Mouse (Mus musculus) forebrain, embryonic 10.5 days (tissue): ENCODE results near the gene Specc1l. TPM values are rescaled to one million over a fixed set of nuclear protein-coding genes. Genes with fewer than 3 reads are reported as not detected.

ENCODE experiments used
- DNase-seq: peaks from one replicate; pipeline ENCODE4 v3.0.0-alpha.2; 2017; ENCODE audit warnings: low spot score; ENCODE audit errors: extremely low spot score
- H3K27ac ChIP-seq: fragments of 300-500 bp; sonication (generic); 2 replicates; pipeline ENCODE4 v1.5.1; 2016; ENCODE audit warnings: mild to moderate bottlenecking
- H3K27me3 ChIP-seq: fragments of 300-500 bp; sonication (generic); 2 replicates; pipeline ENCODE4 v1.6.1; 2016; ENCODE audit warnings: mild to moderate bottlenecking; ENCODE audit not compliant: poor library complexity, severe bottlenecking
- H3K36me3 ChIP-seq: fragments of 300-500 bp; sonication (generic); replicated peaks from 2 replicates; pipeline ENCODE4 v1.6.1; 2016; ENCODE audit warnings: mild to moderate bottlenecking, moderate library complexity
- H3K4me1 ChIP-seq: fragments of 300-500 bp; sonication (generic); 2 replicates; pipeline ENCODE4 v1.6.1; 2016
- H3K4me3 ChIP-seq: fragments of 300-500 bp; sonication (generic); 2 replicates; pipeline ENCODE4 v1.5.1; 2016; ENCODE audit warnings: mild to moderate bottlenecking, moderate library complexity
- H3K9me3 ChIP-seq: fragments of 300-500 bp; sonication (generic); 2 replicates; pipeline ENCODE4 v1.6.1; 2016; ENCODE audit warnings: mild to moderate bottlenecking, moderate library complexity
- WGBS: fragments of 180-500 bp; shearing (Covaris S2); methylation state at CpG from one replicate; pipeline ENCODE4 v1.1.7; 2016; 5-methylcytosine and 5-hydroxymethylcytosine counted together
- polyA plus RNA-seq: library from polyadenylated mRNA; unstranded; fragments of >200 nt; fragmentation: Nextera tagmentation; extraction: Ambion mirVana; gene quantifications from 2 replicates; pipeline ENCODE4 v1.2.1, GENCODE M21; 2016

Specc1l gene
- polyA plus RNA-seq, 1 experiment from 2014 or later: 36.5 TPM

DNA sequence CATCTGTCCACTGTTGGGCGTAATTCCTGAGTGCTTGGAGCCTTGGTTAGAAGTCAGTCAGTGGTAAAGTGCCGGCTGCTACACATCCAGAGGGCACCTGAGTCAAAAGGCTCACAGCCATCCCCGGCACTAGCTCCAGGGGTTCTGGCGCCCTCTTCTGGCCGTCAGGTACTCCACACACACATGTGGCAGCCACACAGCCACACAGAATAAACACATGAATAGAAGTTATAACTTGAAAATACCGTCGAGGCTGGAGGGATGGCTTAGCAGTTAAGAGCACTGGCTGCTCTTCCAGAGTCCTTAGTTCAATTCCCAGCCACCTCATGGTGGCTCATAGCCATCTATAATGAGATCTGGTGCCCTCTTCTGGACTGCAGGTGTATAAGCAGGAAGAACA, 20.2 kb upstream of the Specc1l start:
- no peak for DNase-seq
- Histone ChIP-seq H3K27ac (no peak overlapping the region), H3K36me3 (no peaks in the 10 kb centered on the region), H3K4me1 (no peaks in the 10 kb centered on the region), H3K27me3 (no peaks in the 10 kb centered on the region), H3K4me3 (no peak overlapping the region), H3K9me3 (peaks cover 9% of the 10 kb centered on the region)
- 52% methylated on average over 7 of the region's 7 CpGs for WGBS

DNA sequence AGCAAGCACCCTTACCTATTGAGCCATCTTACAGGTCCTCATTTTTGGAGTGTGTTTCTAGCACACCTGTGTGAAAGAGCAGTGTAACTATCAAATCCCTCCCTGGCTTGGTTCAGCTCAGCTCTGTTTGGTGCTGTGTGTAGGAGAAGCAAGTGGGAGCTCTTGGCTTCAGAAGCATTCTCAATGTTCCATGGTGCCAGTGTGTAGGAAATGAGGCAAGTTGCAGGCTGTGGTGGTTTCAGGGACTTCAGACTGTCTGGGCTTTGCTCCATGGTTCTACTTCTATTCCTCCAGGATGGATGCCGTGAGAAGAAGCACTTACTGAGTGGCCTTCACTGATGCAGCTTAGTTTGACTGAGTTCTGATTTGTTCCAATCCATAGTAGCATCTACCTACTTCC, 14.1 kb upstream of the Specc1l start:
- Histone ChIP-seq H3K27me3 (no peaks in the 10 kb centered on the region), H3K9me3 (peaks cover 6% of the 10 kb centered on the region), H3K36me3 (no peaks in the 10 kb centered on the region), H3K4me3 (no peak overlapping the region), H3K4me1 (no peaks in the 10 kb centered on the region), H3K27ac (no peak overlapping the region)
- 81% methylated on average over 1 of the region's 1 CpGs for WGBS
- no peak for DNase-seq

DNA sequence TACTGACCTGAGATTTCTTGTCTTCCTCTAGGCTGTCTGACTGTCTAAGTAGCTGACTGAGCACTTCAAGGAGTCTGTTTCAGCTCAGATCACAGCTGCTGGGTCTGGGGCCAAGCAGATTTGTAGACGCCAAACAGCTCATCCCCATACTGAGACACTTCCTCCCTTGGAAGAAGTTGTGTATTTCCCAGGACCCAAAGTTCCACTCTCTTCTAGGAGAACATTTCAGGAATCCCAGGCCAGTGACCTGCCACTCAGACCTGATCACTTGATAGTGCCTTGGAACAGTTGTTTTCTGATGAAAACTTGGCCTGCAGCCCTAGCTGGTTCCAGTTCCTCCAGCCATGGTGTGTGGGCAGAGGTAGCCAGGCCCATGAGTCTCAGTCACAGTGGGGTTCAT, 11.1 kb upstream of the Specc1l start:
- no peak overlapping the region for H3K4me3 ChIP-seq
- H3K27me3 ChIP-seq: no peaks in the 10 kb centered on the region
- DNase-seq: no peak
- no peaks in the 10 kb centered on the region for H3K36me3 ChIP-seq
- no peaks in the 10 kb centered on the region for H3K4me1 ChIP-seq
- WGBS: 78% methylated on average over 1 of the region's 1 CpGs
- no peaks in the 10 kb centered on the region for H3K9me3 ChIP-seq
- H3K27ac ChIP-seq: no peak overlapping the region

DNA sequence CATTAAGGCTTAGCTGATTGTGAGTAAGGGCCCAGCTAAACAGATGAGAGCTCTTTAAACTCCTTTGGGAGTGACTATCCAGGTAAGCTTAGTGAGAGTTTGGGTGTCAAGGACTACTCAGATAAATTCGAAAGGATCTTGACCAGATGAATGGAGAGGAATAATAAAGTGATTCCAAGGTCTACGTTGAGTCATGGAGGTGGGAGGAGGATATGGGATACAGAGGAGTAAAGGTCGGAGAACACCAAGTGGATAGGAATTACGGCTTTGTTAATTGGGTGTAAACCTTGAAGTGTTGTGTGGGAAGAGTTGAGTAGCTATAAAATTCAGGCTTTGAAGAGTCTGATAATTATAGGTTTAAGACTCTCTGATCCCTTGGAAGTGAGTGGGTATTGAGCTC, 5.7 kb upstream of the Specc1l start:
- WGBS: 82% methylated on average over 4 of the region's 4 CpGs
- Histone ChIP-seq H3K27me3 (no peaks in the 10 kb centered on the region), H3K27ac (no peak overlapping the region), H3K4me1 (no peaks in the 10 kb centered on the region), H3K4me3 (no peak overlapping the region), H3K9me3 (no peaks in the 10 kb centered on the region), H3K36me3 (no peaks in the 10 kb centered on the region)
- no peak for DNase-seq

DNA sequence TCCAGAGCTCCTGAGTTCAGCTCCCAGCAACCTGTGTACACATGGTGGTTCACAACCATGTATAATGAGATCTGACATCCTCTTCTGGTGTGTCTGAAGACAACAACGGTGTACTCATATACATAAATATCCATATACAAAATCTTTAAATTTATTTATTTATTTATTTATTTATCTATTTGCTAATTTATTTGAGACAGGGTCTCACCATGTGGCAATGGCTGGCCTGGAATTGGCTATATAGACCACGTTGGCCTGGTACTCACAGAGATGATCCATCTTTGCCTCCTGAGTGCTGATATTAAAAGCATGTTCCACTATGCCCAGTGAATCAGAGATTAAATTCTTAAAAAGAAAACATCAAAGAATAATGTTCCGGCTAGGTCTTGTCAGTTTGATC, 1.0 kb upstream of the Specc1l start:
- H3K36me3 ChIP-seq: 0 out of 2 replicates have a peak, but pooled peaks cover 4% of the 10 kb centered on the region
- peaks cover 21% of the 10 kb centered on the region for H3K4me1 ChIP-seq
- H3K27ac ChIP-seq: no peak overlapping the region
- H3K27me3 ChIP-seq: no peaks in the 10 kb centered on the region
- H3K9me3 ChIP-seq: no peaks in the 10 kb centered on the region
- DNase-seq: no peak
- 90% methylated on average over 3 of the region's 3 CpGs for WGBS
- no peak overlapping the region for H3K4me3 ChIP-seq

DNA sequence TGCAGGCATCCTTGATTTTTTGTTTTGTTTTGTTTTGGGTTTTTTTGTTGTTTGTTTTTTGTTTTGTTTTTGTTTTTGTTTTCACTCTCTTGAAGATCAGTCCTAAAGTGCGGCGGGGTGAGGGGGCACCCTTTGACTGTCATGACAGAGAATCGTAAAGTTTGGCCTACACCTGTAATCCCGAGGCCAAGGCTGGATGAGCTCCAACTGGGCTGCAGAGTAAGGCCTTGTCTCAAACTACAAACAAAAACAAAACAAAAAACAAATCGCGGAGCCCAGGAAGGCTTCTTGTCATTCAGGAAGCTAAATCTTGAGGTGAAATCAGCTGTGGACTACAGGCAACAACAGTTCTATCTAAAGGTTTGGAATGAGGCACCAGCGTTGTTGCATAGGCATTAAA, 1.1 kb downstream of the Specc1l start:
- Histone ChIP-seq H3K4me3 (peak overlapping the region; percentile 86), H3K9me3 (no peaks in the 10 kb centered on the region), H3K27ac (peak overlapping the region; percentile 98), H3K27me3 (no peaks in the 10 kb centered on the region), H3K4me1 (peaks cover 21% of the 10 kb centered on the region), H3K36me3 (0 out of 2 replicates have a peak, but pooled peaks cover 4% of the 10 kb centered on the region)
- DNase-seq: no peak
- 62% methylated on average over 7 of the region's 7 CpGs for WGBS

DNA sequence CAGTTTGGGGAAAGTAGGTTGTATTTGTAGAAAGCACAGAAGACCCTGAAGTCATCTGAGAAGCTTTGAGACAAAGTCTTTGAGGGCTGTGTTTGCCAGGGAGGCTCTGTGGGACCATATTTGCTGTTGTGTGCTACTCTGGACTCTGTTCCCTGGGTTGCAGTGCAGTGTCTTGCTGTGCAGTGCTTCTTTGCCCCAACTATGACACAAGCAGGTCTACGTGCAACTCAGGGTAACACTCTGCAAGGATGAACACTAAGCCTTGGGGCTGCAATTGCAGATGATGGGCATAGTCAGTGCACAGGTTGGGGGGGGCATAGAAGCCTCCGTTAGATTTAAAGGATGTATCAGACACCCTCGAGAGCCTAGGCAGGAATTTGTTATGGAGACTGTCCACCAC, 8.8 kb downstream of the Specc1l start:
- 93% methylated on average over 3 of the region's 3 CpGs for WGBS
- H3K36me3 ChIP-seq: peaks cover 6% of the 10 kb centered on the region
- H3K27me3 ChIP-seq: no peaks in the 10 kb centered on the region
- no peak overlapping the region for H3K4me3 ChIP-seq
- H3K4me1 ChIP-seq: 0 out of 2 replicates have a peak, but pooled peaks cover 6% of the 10 kb centered on the region
- H3K27ac ChIP-seq: no peak overlapping the region
- no peak for DNase-seq
- no peaks in the 10 kb centered on the region for H3K9me3 ChIP-seq

DNA sequence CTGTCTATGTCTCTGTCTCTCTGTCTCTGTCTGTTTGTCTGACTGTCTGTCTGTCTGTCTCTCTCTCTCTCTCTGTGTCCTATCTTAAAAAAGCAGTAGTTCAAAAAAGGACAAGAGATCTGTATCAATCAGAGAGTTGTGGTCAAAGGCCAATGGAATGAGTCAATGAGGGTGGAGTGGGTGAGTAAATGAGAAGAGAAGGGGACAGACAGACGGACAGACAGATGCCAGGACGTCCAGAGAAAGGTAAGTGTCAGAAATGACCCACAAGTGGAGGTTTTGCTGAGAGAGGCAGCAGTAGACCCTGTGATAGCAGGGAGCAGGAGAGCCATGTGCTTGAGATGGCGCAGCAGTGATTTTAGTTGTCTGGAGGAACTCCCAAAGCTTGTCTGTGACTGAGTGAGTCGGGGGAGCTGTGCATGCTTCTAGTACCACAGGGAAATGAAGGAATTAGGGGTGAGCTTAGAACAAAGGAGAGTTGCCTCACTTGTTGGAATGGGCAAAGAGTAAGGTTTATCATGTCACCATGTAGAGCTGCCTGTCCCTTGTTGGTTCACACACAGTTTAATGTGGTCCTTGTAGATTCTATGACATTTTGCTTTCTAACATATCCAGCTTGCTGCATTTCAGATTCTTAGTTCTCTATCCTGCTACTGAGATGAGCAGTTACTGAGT, 10.2 kb downstream of the Specc1l start:
- Histone ChIP-seq H3K36me3 (peaks cover 6% of the 10 kb centered on the region), H3K27ac (no peak overlapping the region), H3K27me3 (no peaks in the 10 kb centered on the region), H3K9me3 (no peaks in the 10 kb centered on the region), H3K4me1 (peaks cover 12% of the 10 kb centered on the region; the same call in 1 of the 2 replicates), H3K4me3 (no peak overlapping the region)
- 87% methylated on average over 4 of the region's 4 CpGs for WGBS
- no peak for DNase-seq

DNA sequence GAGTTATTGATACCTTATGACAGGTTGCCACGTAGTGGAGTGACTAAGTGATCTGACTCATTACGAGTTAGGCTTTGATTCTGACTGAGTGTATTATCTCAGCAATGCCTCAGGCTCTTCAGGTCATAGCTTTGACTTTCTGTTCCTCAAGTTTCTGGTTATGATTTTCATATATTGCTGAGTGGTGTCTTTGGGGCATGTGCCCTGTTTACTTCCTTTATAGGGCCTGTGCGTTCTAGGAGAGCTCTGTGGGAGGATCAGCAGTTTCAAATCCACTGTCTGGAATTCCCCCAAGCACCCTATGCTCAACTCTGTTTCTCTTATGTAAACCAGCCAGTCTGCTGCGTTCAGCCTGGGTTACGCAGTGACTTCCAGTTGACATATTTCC, 10.7 kb downstream of the Specc1l start:
- peaks cover 6% of the 10 kb centered on the region for H3K36me3 ChIP-seq
- H3K4me1 ChIP-seq: peaks cover 12% of the 10 kb centered on the region; the same call in 1 of the 2 replicates
- H3K27me3 ChIP-seq: no peaks in the 10 kb centered on the region
- H3K4me3 ChIP-seq: no peak overlapping the region
- 89% methylated on average over 5 of the region's 5 CpGs for WGBS
- H3K9me3 ChIP-seq: no peaks in the 10 kb centered on the region
- DNase-seq: no peak
- H3K27ac ChIP-seq: no peak overlapping the region

DNA sequence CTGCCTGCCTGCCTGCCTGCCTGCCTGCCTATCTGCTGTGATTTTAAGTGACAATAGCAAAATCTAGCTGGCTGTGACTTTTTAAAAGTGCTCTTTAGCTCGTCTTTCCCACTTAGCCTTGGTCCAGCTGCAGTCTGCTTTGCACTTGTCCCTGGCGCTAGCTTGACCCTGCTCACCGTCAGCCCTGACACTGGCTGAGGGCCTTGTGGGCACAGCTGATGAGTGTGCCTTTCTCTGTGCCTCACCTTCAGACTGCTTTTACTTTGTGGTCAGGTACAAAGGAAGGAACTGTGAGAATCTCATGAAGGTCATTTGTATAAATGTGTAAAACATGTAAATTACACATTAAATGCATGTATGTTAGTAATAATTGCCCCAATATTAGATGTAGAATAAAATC, 12.3 kb downstream of the Specc1l start:
- H3K9me3 ChIP-seq: no peaks in the 10 kb centered on the region
- no peak overlapping the region for H3K27ac ChIP-seq
- peaks cover 12% of the 10 kb centered on the region; the same call in 1 of the 2 replicates for H3K4me1 ChIP-seq
- H3K36me3 ChIP-seq: peaks cover 3% of the 10 kb centered on the region
- no peaks in the 10 kb centered on the region for H3K27me3 ChIP-seq
- WGBS: 84% methylated on average over 3 of the region's 3 CpGs
- DNase-seq: no peak
- H3K4me3 ChIP-seq: no peak overlapping the region

DNA sequence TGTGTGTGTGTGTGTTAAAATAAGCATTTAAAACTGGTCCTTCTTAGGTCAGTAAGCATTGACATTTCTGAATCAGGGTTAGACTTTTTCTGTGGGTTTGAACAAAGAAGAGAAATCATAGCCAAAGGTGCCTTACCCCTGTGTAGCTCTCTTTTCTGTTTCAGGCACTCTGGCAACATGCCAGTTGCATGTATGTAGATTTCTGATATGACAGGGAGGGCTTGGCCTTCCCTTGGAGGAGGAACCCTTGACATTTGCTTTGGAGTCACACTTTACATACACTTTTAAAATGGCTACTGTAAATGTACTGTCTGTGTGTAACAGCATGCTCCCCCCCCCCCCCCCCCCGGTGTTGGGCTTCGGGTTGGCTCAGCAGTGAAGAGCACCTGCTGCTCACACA, 12.8 kb downstream of the Specc1l start:
- Histone ChIP-seq H3K36me3 (peaks cover 2% of the 10 kb centered on the region; the same call in 1 of the 2 replicates), H3K27ac (no peak overlapping the region)
- WGBS: 67% methylated on average over 2 of the region's 2 CpGs

DNA sequence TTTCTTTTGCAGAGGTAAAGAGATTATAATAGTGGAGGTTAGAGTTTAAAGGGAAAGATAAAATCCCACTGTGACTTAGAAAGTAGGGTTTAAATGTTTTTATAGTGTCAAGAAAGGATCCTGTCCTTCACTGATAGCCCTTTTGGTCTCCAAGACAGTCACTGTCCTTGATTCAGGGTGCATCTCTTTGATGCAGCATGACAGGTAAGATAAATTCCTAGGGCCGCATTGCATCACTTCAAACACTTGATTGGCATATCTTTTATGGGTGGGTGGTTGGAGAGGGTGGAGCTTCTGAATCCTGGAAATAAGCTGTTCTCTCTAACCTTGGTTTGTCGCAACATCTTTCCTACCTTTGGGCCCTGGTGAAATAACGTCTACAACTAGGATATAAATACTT, 15.5 kb downstream of the Specc1l start:
- WGBS: 95% methylated on average over 3 of the region's 3 CpGs
- no peak for DNase-seq
- Histone ChIP-seq H3K36me3 (peaks cover 28% of the 10 kb centered on the region), H3K4me3 (no peak overlapping the region), H3K27me3 (no peaks in the 10 kb centered on the region), H3K27ac (no peak overlapping the region), H3K9me3 (no peaks in the 10 kb centered on the region), H3K4me1 (peaks cover 9% of the 10 kb centered on the region; the same call in 1 of the 2 replicates)

More for the DNA sequence above, 12.8 kb downstream of the Specc1l start:
- no peaks in the 10 kb centered on the region for H3K27me3 ChIP-seq
- no peaks in the 10 kb centered on the region for H3K9me3 ChIP-seq
- no peak overlapping the region for H3K4me3 ChIP-seq
- DNase-seq: no peak
- H3K4me1 ChIP-seq: peaks cover 12% of the 10 kb centered on the region; the same call in 1 of the 2 replicates

DNA sequence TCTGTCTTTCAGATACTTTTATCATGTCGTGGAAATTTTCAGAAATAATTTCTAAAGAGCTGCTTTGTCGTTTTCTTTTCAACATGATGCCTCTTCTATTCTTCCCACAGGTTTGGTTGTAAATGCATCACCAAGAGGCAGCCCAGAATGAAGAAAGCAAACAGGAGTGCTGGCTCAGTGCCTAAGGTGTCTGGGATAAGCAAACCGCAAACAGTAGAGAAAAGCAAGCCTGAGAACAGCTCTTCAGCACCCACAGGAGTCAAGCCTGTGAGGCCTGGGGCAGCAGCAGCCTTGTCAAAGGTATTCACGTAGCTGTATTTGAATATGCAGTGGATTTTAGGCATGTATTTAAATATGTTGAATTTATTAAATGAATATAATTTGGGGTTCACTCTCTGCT, 18.7 kb downstream of the Specc1l start:
- 93% methylated on average over 4 of the region's 4 CpGs for WGBS

More for the DNA sequence above, 18.7 kb downstream of the Specc1l start:
- no peak overlapping the region for H3K4me3 ChIP-seq
- no peak overlapping the region for H3K27ac ChIP-seq
- H3K27me3 ChIP-seq: no peaks in the 10 kb centered on the region
- H3K4me1 ChIP-seq: peaks cover 6% of the 10 kb centered on the region; the same call in 1 of the 2 replicates
- DNase-seq: no peak
- peaks cover 41% of the 10 kb centered on the region for H3K36me3 ChIP-seq
- H3K9me3 ChIP-seq: no peaks in the 10 kb centered on the region
